Mouse (Mus musculus) heart, postnatal 4 days (tissue): ENCODE results near the gene Ryr1. TPM values are rescaled to one million over a fixed set of nuclear protein-coding genes. Genes with fewer than 3 reads are reported as not detected.
"Not testable (repeated sequence)": the region's sequence is repeated elsewhere in the genome, so short reads cannot be mapped to it uniquely, and the experiment has no call there.

Experiments
- DNase-seq: peaks from one replicate; pipeline ENCODE4 v3.0.0; 2021
- total RNA-seq, 2 experiments: library from RNA; stranded (reverse); gene quantifications; 2 replicates each; pipeline ENCODE4 v1.2.3; 2021

The Ryr1 gene
- total RNA-seq, 2 experiments from 2014 or later: 0.10 to 0.88 TPM

- no peak for DNase-seq
Measured at GRCm38 (mm10) chr7:29146625-29147367, 21.8 kb upstream of the Ryr1 start.

- DNase-seq: no peak
Measured at GRCm38 (mm10) chr7:29144006-29144405, 19.0 kb upstream of the Ryr1 start.

- DNase-seq: no peak
Measured at GRCm38 (mm10) chr7:29141416-29141815, 16.4 kb upstream of the Ryr1 start.

- not testable (repeated sequence) for DNase-seq
Measured at GRCm38 (mm10) chr7:29139237-29139636, 14.3 kb upstream of the Ryr1 start.

- no peak for DNase-seq
Measured at GRCm38 (mm10) chr7:29137429-29137828, 12.4 kb upstream of the Ryr1 start.

GRCm38 (mm10) chr7:29134693-29135386 is 9.9 kb upstream of the Ryr1 start, which contains the start of gene Rasgrp4:
TSS of gene Rasgrp4 (plus strand) at chr7:29134851.
- DNase-seq: peak; percentile 23

- DNase-seq: no peak
Measured at GRCm38 (mm10) chr7:29134230-29134629, 9.3 kb upstream of the Ryr1 start.

- no peak for DNase-seq
Measured at GRCm38 (mm10) chr7:29128725-29129124, 3.7 kb upstream of the Ryr1 start.

GRCm38 (mm10) chr7:29126173-29126915 is 1.4 kb upstream of the Ryr1 start:
- DNase-seq: peak; percentile 68

- no peak for DNase-seq
Measured at GRCm38 (mm10) chr7:29123531-29124358, 1.2 kb downstream of the Ryr1 start.

- DNase-seq: no peak
Measured at GRCm38 (mm10) chr7:29122821-29123220, 2.2 kb downstream of the Ryr1 start.

- no peak for DNase-seq
Measured at GRCm38 (mm10) chr7:29119526-29119925, 5.5 kb downstream of the Ryr1 start.

GRCm38 (mm10) chr7:29118142-29118851 is 6.7 kb downstream of the Ryr1 start:
- DNase-seq: no peak

- DNase-seq: peak; percentile 64
Measured at GRCm38 (mm10) chr7:29108992-29109955, 15.7 kb downstream of the Ryr1 start.

GRCm38 (mm10) chr7:29101286-29102017 is 23.5 kb downstream of the Ryr1 start:
- no peak for DNase-seq

GRCm38 (mm10) chr7:29097131-29097530 is 27.8 kb downstream of the Ryr1 start:
- no peak for DNase-seq

GRCm38 (mm10) chr7:29088817-29089216 is 36.2 kb downstream of the Ryr1 start:
- DNase-seq: no peak

GRCm38 (mm10) chr7:29086902-29087301 is 38.1 kb downstream of the Ryr1 start:
- DNase-seq: no peak

GRCm38 (mm10) chr7:29085981-29086380 is 39.0 kb downstream of the Ryr1 start:
- DNase-seq: no peak

GRCm38 (mm10) chr7:29084411-29084810 is 40.6 kb downstream of the Ryr1 start:
- DNase-seq: no peak
